Comparison of ENCODE assay signal across 27 mouse cellular contexts in the genomic region with DNA sequence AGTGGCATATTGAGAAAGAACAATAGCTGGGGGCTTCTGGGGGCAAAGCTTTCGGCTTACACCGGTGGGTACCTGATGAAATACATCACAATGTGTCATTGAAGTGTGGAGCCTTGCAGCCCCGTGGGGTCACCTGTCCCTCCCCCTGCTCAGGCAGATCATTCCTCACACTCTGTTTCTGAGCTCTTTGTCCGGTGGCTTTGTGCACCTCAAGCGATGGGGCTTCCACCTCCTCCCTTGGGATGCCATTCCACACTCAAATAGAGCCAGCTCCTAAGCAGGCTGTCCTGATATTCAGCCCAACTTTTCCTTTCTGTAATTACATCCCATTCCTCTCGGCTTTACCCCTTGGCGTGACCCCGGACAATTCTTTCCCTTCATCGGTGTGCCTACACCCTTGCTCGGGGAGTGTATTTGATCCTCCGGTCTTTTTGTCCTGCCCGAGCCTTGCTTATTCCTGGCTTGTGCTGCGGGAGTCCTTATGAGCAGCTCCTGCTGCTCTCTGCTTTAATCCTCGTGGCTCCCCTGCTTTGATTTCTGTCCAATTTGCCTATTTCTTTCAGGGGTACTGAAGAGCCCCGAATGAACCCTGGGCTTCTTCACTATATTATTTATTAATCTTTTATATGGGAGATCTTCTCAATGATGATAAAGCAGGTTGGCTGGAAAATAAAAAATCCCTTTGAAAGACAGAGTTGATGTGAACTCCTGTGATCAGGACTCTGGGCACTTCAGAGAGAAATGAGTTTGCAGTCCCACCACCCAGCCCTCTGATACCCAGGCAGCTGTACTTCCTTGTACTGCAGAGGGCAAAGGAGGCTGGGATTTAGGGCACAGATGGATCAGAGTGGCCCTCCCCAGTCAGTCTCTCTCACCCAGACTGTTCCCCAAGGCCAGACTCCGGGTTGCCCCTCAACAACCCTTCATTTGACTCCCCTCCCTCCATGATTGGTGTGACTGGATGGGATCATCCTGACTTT.
A peak's percentile ranks its signal among the peaks of the same experiment; 100 is the strongest.
DNase-seq lines count a peak whose midpoint lies in the region; ATAC-seq and TF ChIP-seq lines count a peak whose summit lies in the region.
"Had no signal": no experiment of that assay in that cellular context is flagged by ENCODE, and none has a peak within 500 bp of the region (broad histone marks: within the 10 kb centered on the region; RNA-seq: fewer than 3 reads in every experiment).

No protein-coding gene starts in this region.

- 0 out of 2 replicates have a peak, but pooled peaks cover 4% of the 10 kb centered on the region for H3K4me1 ChIP-seq in forebrain, embryonic 13.5 days
- H3K4me1 ChIP-seq in forebrain, embryonic 15.5 days, result no peaks in the 10 kb centered on the region
- H3K4me1 ChIP-seq in hindbrain, embryonic 12.5 days, result peaks cover 10% of the 10 kb centered on the region
- H3K4me1 ChIP-seq in hindbrain, postnatal 0 days (ENCODE audit: insufficient read depth, low read length), result peaks cover 4% of the 10 kb centered on the region; the same call in 1 of the 2 replicates
- H3K4me1 ChIP-seq in embryonic facial prominence, embryonic 10.5 days, result peaks cover 17% of the 10 kb centered on the region
- peaks cover 21% of the 10 kb centered on the region for H3K4me1 ChIP-seq in midbrain, embryonic 13.5 days (replicated peaks)
- H3K4me1 ChIP-seq: intestine, embryonic 15.5 days; limb, embryonic 15.5 days; liver, embryonic 13.5 days had no signal

- no peak overlapping the region for H3K4me2 ChIP-seq in forebrain, embryonic 13.5 days
- H3K4me2 ChIP-seq in forebrain, embryonic 15.5 days (replicated peaks), result no peak overlapping the region
- H3K4me2 ChIP-seq in hindbrain, embryonic 12.5 days (replicated peaks), result no peak overlapping the region
- H3K4me2 ChIP-seq in hindbrain, postnatal 0 days (ENCODE audit: low read depth, low read length), result no peak overlapping the region
- 0 out of 2 replicates have a peak overlapping the region, but pooled peaks have one; percentile 19 for H3K4me2 ChIP-seq in midbrain, embryonic 13.5 days (replicated peaks)
- H3K4me2 ChIP-seq: embryonic facial prominence, embryonic 15.5 days; hindbrain, embryonic 15.5 days; intestine, embryonic 15.5 days; limb, embryonic 15.5 days; liver, embryonic 13.5 days; neural tube, embryonic 12.5 days had no signal

- peaks cover 97% of the 10 kb centered on the region for H3K27me3 ChIP-seq in forebrain, embryonic 13.5 days
- H3K27me3 ChIP-seq in forebrain, embryonic 15.5 days, result peaks cover 85% of the 10 kb centered on the region
- no peaks in the 10 kb centered on the region for H3K27me3 ChIP-seq in hindbrain, embryonic 12.5 days
- H3K27me3 ChIP-seq in hindbrain, postnatal 0 days (ENCODE audit: insufficient read depth, low read length), result no peaks in the 10 kb centered on the region
- peaks cover 36% of the 10 kb centered on the region for H3K27me3 ChIP-seq in embryonic facial prominence, embryonic 10.5 days (replicated peaks; ENCODE audit: low read depth, poor library complexity, severe bottlenecking)
- H3K27me3 ChIP-seq in midbrain, embryonic 13.5 days, result no peaks in the 10 kb centered on the region
- H3K27me3 ChIP-seq: embryonic facial prominence, embryonic 15.5 days; hindbrain, embryonic 15.5 days; intestine, embryonic 15.5 days; limb, embryonic 15.5 days; liver, embryonic 13.5 days; neural tube, embryonic 12.5 days had no signal

- no peak overlapping the region for H3K27ac ChIP-seq in forebrain, embryonic 13.5 days
- no peak overlapping the region for H3K27ac ChIP-seq in forebrain, embryonic 15.5 days (replicated peaks)
- H3K27ac ChIP-seq in hindbrain, embryonic 12.5 days, result peak overlapping the region; percentile 36
- no peak overlapping the region for H3K27ac ChIP-seq in hindbrain, postnatal 0 days
- 0 out of 2 replicates have a peak overlapping the region, but pooled peaks have one; percentile 51 for H3K27ac ChIP-seq in embryonic facial prominence, embryonic 10.5 days (replicated peaks)
- peak overlapping the region; percentile 59 for H3K27ac ChIP-seq in midbrain, embryonic 13.5 days
- H3K27ac ChIP-seq: embryonic facial prominence, embryonic 15.5 days; hindbrain, embryonic 15.5 days; intestine, embryonic 15.5 days; kidney, postnatal 0 days; limb, embryonic 10.5 days; limb, embryonic 15.5 days; liver, embryonic 13.5 days; macrophage; neural tube, embryonic 12.5 days had no signal

- WGBS in forebrain, embryonic 13.5 days, result 11% methylated on average over 16 of the region's 16 CpGs
- WGBS in forebrain, embryonic 15.5 days, result 15% methylated on average over 16 of the region's 16 CpGs
- 39% methylated on average over 16 of the region's 16 CpGs for WGBS in hindbrain, embryonic 12.5 days
- 31% methylated on average over 16 of the region's 16 CpGs for WGBS in hindbrain, postnatal 0 days
- WGBS in embryonic facial prominence, embryonic 10.5 days, result 33% methylated on average over 16 of the region's 16 CpGs
- WGBS in midbrain, embryonic 13.5 days, result 16% methylated on average over 16 of the region's 16 CpGs

- ATAC-seq in forebrain, embryonic 13.5 days, result peak; percentile 62; the same call in 1 of the 2 replicates
- no peak for ATAC-seq in forebrain, embryonic 15.5 days (replicated peaks)
- no peak for ATAC-seq in hindbrain, embryonic 12.5 days (ENCODE audit: low FRiP score)
- ATAC-seq in hindbrain, postnatal 0 days, result no peak
- ATAC-seq in midbrain, embryonic 13.5 days, result peak; percentile 80
- ATAC-seq: intestine, embryonic 15.5 days; lung, postnatal 0 days had no signal

- H3K9ac ChIP-seq in forebrain, embryonic 13.5 days, result no peak overlapping the region
- no peak overlapping the region for H3K9ac ChIP-seq in forebrain, embryonic 15.5 days (replicated peaks)
- H3K9ac ChIP-seq in hindbrain, embryonic 12.5 days, result no peak overlapping the region
- no peak overlapping the region for H3K9ac ChIP-seq in hindbrain, postnatal 0 days (replicated peaks; ENCODE audit: low read length)
- H3K9ac ChIP-seq in midbrain, embryonic 13.5 days (replicated peaks), result 0 out of 2 replicates have a peak overlapping the region, but pooled peaks have one; percentile 4
- H3K9ac ChIP-seq: embryonic facial prominence, embryonic 15.5 days; hindbrain, embryonic 15.5 days; intestine, embryonic 15.5 days; limb, embryonic 15.5 days; liver, embryonic 13.5 days; neural tube, embryonic 12.5 days had no signal

- DNase-seq in hindbrain, postnatal 0 days (ENCODE audit: low spot score), result no peak
- DNase-seq in embryonic facial prominence, embryonic 10.5 days (ENCODE audit: low spot score), result no peak
- DNase-seq in left cerebral cortex, postnatal 4 days, result no peak
- DNase-seq in thymus, postnatal 10 days (ENCODE audit: low spot score in 2 of 2), result no peak
- DNase-seq: adrenal gland, postnatal 14 days; embryo, embryonic 11 days; heart, postnatal 14 days; kidney, adult 2 months; kidney, postnatal 4 days; liver, embryonic 13.5 days; lung, adult 18-20 months; thymus, adult 2 months; thymus, postnatal 4 days had no signal

- H3K36me3 ChIP-seq in forebrain, embryonic 13.5 days (ENCODE audit: poor library complexity, severe bottlenecking), result no peaks in the 10 kb centered on the region
- no peaks in the 10 kb centered on the region for H3K36me3 ChIP-seq in forebrain, embryonic 15.5 days
- H3K36me3 ChIP-seq in hindbrain, embryonic 12.5 days, result no peaks in the 10 kb centered on the region
- no peaks in the 10 kb centered on the region for H3K36me3 ChIP-seq in hindbrain, postnatal 0 days (ENCODE audit: insufficient read depth, low read length)
- no peaks in the 10 kb centered on the region for H3K36me3 ChIP-seq in embryonic facial prominence, embryonic 10.5 days (replicated peaks)
- H3K36me3 ChIP-seq in midbrain, embryonic 13.5 days, result no peaks in the 10 kb centered on the region
- H3K36me3 ChIP-seq: embryonic facial prominence, embryonic 15.5 days; hindbrain, embryonic 15.5 days; intestine, embryonic 15.5 days; limb, embryonic 10.5 days; limb, embryonic 15.5 days; liver, embryonic 13.5 days; neural tube, embryonic 12.5 days had no signal

- no peak for TF ChIP-seq CTCF in hindbrain, postnatal 0 days (IDR thresholded peaks at IDR 0.05; ENCODE audit: low read depth)

- H3K4me3 ChIP-seq in forebrain, embryonic 13.5 days, result no peak overlapping the region
- H3K4me3 ChIP-seq in forebrain, embryonic 15.5 days, result no peak overlapping the region
- H3K4me3 ChIP-seq in hindbrain, embryonic 12.5 days, result no peak overlapping the region
- H3K4me3 ChIP-seq in hindbrain, postnatal 0 days (ENCODE audit: low read length), result no peak overlapping the region
- H3K4me3 ChIP-seq in embryonic facial prominence, embryonic 10.5 days, result no peak overlapping the region
- H3K4me3 ChIP-seq in midbrain, embryonic 13.5 days (replicated peaks), result no peak overlapping the region
- H3K4me3 ChIP-seq: embryonic facial prominence, embryonic 15.5 days; hindbrain, embryonic 15.5 days; intestine, embryonic 15.5 days; limb, embryonic 10.5 days; limb, embryonic 15.5 days; liver, embryonic 13.5 days; myocyte; neural tube, embryonic 12.5 days had no signal

- intact Hi-C loops in left cerebral cortex, postnatal 4 days (cut with DNase I), result no loop called here

- H3K9me3 ChIP-seq in forebrain, embryonic 13.5 days (replicated peaks), result no peaks in the 10 kb centered on the region
- no peaks in the 10 kb centered on the region for H3K9me3 ChIP-seq in forebrain, embryonic 15.5 days
- no peaks in the 10 kb centered on the region for H3K9me3 ChIP-seq in hindbrain, embryonic 12.5 days (replicated peaks)
- no peaks in the 10 kb centered on the region for H3K9me3 ChIP-seq in hindbrain, postnatal 0 days (ENCODE audit: low read length)
- H3K9me3 ChIP-seq in embryonic facial prominence, embryonic 10.5 days, result no peaks in the 10 kb centered on the region
- H3K9me3 ChIP-seq in midbrain, embryonic 13.5 days, result no peaks in the 10 kb centered on the region
- H3K9me3 ChIP-seq: embryonic facial prominence, embryonic 15.5 days; hindbrain, embryonic 15.5 days; intestine, embryonic 15.5 days; limb, embryonic 10.5 days; limb, embryonic 15.5 days; liver, embryonic 13.5 days; neural tube, embryonic 12.5 days had no signal

Comparison
In these comparisons a context has a peak if more than half of its experiments do, and no peak if none do; other contexts are left out.
1. ATAC-seq: peak in forebrain, embryonic 13.5 days (single experiment) and midbrain, embryonic 13.5 days (single experiment); none in forebrain, embryonic 15.5 days (single experiment), hindbrain, embryonic 12.5 days (single experiment) and hindbrain, postnatal 0 days (single experiment).
2. H3K27ac ChIP-seq: peak in hindbrain, embryonic 12.5 days (single experiment), embryonic facial prominence, embryonic 10.5 days (single experiment) and midbrain, embryonic 13.5 days (single experiment); none in forebrain, embryonic 13.5 days (single experiment), forebrain, embryonic 15.5 days (single experiment) and hindbrain, postnatal 0 days (single experiment).